Mouse (Mus musculus): ENCODE results near the gene Tmem51. TPM values are rescaled to one million over a fixed set of nuclear protein-coding genes. Genes with fewer than 3 reads are reported as not detected.
A peak's percentile ranks its signal among the peaks of the same experiment; 100 is the strongest.
"Not testable (repeated sequence)": the region's sequence is repeated elsewhere in the genome, so short reads cannot be mapped to it uniquely, and the experiment has no call there.

Tmem51 gene
- polyA plus RNA-seq, 1 experiment: 9.6 TPM

DNA sequence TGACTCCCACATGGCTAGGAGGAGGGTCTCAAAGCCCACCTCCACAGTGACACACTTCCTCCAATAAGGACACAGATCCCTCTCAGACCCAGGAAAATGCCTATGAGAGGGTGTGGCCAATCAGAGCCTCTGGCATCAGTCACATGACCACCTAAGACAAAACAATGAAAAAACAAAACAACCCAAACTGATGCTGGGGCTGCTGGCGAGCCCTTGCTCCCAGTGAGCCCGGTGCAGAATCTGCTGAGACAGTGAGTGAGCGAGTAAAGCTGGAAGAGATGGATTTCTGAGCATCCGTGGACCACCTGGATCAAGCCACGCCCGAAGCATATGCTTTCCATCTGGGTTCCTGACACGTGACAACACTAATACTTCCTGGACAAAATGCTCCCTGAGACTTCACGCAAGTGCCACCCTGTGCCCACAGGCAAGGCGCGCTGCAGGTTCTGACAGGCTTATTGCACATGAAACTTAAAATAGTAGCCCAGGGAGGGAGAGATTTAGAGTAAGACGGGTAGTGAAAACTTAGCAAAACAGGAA lies 85.8 kb downstream of the Tmem51 start:
- no peaks in the 10 kb centered on the region for H3K27me3 ChIP-seq (ENCODE audit: control insufficient read depth, insufficient read depth, low read length)
- H3K4me3 ChIP-seq (ENCODE audit: control insufficient read depth, insufficient read depth, low read length): peak overlapping the region; percentile 63
- WGBS: 9% methylated on average over 11 of the region's 11 CpGs
- H3K36me3 ChIP-seq (ENCODE audit: control insufficient read depth, insufficient read depth, low read length): no peaks in the 10 kb centered on the region
- H3K4me1 ChIP-seq (replicated peaks; ENCODE audit: control insufficient read depth, insufficient read depth, low read length): peaks cover 7% of the 10 kb centered on the region
- peak; percentile 10 for DNase-seq
- no peak for TF ChIP-seq POLR2A (IDR thresholded peaks at IDR 0.05; ENCODE audit: control insufficient read depth, extremely low read depth, insufficient read depth, low read length, poor library complexity)
- no peak for TF ChIP-seq CTCF (IDR thresholded peaks at IDR 0.05; ENCODE audit: borderline replicate concordance, control insufficient read depth, extremely low read depth, insufficient read depth, low read length, poor library complexity)
- peak overlapping the region; percentile 25; the same call in 1 of the 2 replicates for H3K27ac ChIP-seq (ENCODE audit: control insufficient read depth, insufficient read depth, low read length)

DNA sequence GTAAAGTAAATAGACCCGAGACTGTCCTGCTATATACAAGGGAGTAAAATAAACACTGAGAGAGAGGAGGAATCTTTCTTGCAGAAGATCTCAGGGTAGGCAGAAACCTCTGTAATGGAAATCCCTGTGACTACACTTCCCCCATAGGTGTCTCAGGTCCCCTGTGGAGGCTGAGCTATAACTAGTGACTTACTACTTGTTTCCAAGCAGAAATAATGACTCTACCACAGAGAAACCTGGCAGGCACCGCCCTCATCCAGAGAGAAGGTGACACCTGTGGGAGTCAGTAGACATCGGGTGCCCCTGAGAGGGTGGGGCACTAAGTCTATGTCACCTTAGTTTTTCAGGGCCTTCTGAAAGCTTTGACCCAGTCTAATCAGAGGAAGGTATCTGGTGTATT lies 87.2 kb downstream of the Tmem51 start:
- WGBS: 89% methylated on average over 3 of the region's 3 CpGs

DNA sequence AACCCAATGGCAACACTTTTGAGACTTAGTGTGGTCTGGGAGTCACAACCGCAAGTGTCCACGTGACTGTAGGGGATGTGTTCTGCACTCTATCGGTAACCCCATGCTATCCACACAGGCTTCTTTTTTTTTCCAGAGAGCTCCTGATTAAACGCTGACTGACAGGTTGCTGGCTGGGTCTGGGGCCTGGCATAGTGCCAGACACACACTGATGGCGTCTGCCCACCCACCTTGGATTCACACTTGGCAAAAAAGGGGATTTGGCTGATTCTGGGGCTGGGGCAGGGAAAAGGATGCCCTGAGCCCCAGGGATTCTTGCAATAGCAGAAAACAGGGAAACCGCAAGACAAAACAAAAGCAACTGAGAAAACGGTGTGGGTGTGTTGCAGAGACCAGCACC lies 88.0 kb downstream of the Tmem51 start:
- WGBS: 92% methylated on average over 7 of the region's 7 CpGs
- Histone ChIP-seq H3K4me3 (ENCODE audit: control insufficient read depth, insufficient read depth, low read length) (no peak overlapping the region), H3K4me1 (replicated peaks; ENCODE audit: control insufficient read depth, insufficient read depth, low read length) (peaks cover 7% of the 10 kb centered on the region), H3K36me3 (ENCODE audit: control insufficient read depth, insufficient read depth, low read length) (no peaks in the 10 kb centered on the region), H3K27ac (ENCODE audit: control insufficient read depth, insufficient read depth, low read length) (no peak overlapping the region), H3K27me3 (ENCODE audit: control insufficient read depth, insufficient read depth, low read length) (no peaks in the 10 kb centered on the region)
- no peak for DNase-seq
- TF ChIP-seq CTCF (IDR thresholded peaks at IDR 0.05; ENCODE audit: borderline replicate concordance, control insufficient read depth, extremely low read depth, insufficient read depth, low read length, poor library complexity) (no peak), POLR2A (IDR thresholded peaks at IDR 0.05; ENCODE audit: control insufficient read depth, extremely low read depth, insufficient read depth, low read length, poor library complexity) (no peak)

More for the DNA sequence above, 87.2 kb downstream of the Tmem51 start:
- peaks cover 7% of the 10 kb centered on the region for H3K4me1 ChIP-seq (replicated peaks; ENCODE audit: control insufficient read depth, insufficient read depth, low read length)
- no peaks in the 10 kb centered on the region for H3K27me3 ChIP-seq (ENCODE audit: control insufficient read depth, insufficient read depth, low read length)
- TF ChIP-seq CTCF (IDR thresholded peaks at IDR 0.05; ENCODE audit: borderline replicate concordance, control insufficient read depth, extremely low read depth, insufficient read depth, low read length, poor library complexity) (no peak), POLR2A (IDR thresholded peaks at IDR 0.05; ENCODE audit: control insufficient read depth, extremely low read depth, insufficient read depth, low read length, poor library complexity) (no peak)
- DNase-seq: no peak
- H3K27ac ChIP-seq (ENCODE audit: control insufficient read depth, insufficient read depth, low read length): no peak overlapping the region
- no peaks in the 10 kb centered on the region for H3K36me3 ChIP-seq (ENCODE audit: control insufficient read depth, insufficient read depth, low read length)
- no peak overlapping the region for H3K4me3 ChIP-seq (ENCODE audit: control insufficient read depth, insufficient read depth, low read length)

DNA sequence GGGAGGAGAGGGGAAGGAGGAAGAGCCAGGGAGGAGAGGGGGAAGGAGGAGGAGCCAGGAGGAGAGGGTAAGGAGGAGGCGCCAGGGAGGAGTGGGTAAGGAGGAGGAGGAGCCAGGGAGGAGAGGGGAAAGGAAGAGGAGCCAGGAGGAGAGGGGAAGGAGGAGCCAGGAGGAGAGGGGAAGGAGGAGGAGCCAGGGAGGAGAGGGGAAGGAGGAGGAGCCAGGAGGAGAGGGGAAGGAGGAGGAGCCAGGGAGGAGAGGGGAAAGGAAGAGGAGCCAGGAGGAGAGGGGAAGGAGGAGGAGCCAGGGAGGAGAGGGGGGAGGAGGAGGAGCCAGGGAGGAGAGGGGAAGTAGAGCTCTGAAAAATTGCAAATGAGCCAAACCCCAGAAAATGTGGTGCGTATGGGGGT lies 90.0 kb downstream of the Tmem51 start:
- H3K27ac ChIP-seq (ENCODE audit: control insufficient read depth, insufficient read depth, low read length); H3K4me3 ChIP-seq (ENCODE audit: control insufficient read depth, insufficient read depth, low read length); H3K27me3 ChIP-seq (ENCODE audit: control insufficient read depth, insufficient read depth, low read length); H3K4me1 ChIP-seq (replicated peaks; ENCODE audit: control insufficient read depth, insufficient read depth, low read length); H3K36me3 ChIP-seq (ENCODE audit: control insufficient read depth, insufficient read depth, low read length); DNase-seq: not testable (repeated sequence)
- WGBS: 29% methylated on average over 2 of the region's 2 CpGs

DNA sequence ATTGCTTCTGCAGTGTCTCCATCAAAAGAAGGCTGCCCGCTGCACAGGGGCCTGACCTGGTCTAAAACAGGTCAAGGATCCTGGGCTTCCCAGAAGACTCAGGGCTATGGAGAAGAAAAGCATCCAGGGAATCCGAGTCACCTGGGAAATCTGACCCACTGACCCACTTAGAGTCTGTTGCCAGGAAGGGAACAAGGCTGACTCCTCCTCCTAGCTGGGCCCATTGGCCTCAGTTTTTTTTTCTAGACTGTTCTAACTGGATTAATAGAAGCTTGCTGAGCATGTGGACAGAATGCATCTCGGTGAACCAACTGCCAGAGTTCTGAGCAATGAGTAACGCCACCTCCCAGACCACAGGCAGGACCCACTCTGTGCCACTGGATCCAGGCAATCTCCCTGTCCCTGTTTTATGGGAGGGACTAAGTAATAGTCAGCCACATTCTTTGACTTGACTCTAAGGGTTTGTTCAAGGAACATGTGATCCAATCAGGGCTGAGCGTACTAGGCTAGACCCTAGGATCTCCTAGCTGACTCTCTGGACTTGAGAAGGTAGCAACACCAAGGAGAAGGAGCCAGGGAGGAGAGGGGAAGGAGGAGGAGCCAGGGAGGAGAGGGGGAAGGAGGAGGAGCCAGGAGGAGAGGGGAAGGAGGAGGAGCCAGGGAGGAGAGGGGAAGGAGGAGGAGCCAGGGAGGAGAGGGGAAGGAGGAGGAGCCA lies 90.6 kb downstream of the Tmem51 start:
- WGBS: 84% methylated on average over 5 of the region's 5 CpGs
- no peak overlapping the region for H3K27ac ChIP-seq (ENCODE audit: control insufficient read depth, insufficient read depth, low read length)

DNA sequence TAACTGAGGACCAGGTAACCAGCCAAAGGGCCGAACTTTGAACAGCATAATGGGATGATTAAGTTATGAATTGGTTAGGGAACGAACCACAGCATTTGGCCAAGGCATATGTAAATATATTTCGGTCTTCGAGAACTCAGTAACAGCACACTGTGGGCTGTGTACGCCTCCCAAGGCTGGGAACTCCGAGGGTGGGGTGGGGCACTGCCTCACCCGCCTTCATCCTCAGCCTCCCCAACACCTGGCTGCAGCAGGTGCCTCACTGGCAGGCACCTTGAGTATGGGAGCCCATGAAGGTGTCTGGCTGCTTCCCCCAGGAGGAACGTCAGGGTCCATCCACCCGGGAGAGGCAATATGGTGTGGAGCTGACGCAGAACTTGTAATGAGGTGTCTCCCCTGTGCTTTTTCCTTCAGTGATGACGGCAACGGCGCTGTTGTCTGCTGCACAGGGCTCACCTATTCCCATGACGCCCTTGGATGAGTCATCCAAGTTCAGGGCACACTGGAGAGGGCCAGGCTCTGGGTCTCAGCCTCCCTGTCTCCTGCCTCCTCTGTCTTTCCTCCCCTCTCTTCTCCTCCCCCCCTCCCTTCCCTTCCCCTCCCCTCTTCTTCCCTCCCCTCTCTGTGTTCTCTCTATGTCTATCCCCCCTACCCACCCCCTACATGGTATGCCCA lies 91.4 kb downstream of the Tmem51 start:
- H3K4me3 ChIP-seq (ENCODE audit: control insufficient read depth, insufficient read depth, low read length): no peak overlapping the region
- no peaks in the 10 kb centered on the region for H3K36me3 ChIP-seq (ENCODE audit: control insufficient read depth, insufficient read depth, low read length)
- 94% methylated on average over 14 of the region's 14 CpGs for WGBS
- H3K27ac ChIP-seq (ENCODE audit: control insufficient read depth, insufficient read depth, low read length): no peak overlapping the region
- no peaks in the 10 kb centered on the region for H3K4me1 ChIP-seq (replicated peaks; ENCODE audit: control insufficient read depth, insufficient read depth, low read length)
- no peak for DNase-seq
- TF ChIP-seq POLR2A (IDR thresholded peaks at IDR 0.05; ENCODE audit: control insufficient read depth, extremely low read depth, insufficient read depth, low read length, poor library complexity) (no peak), CTCF (IDR thresholded peaks at IDR 0.05; ENCODE audit: borderline replicate concordance, control insufficient read depth, extremely low read depth, insufficient read depth, low read length, poor library complexity) (no peak)
- no peaks in the 10 kb centered on the region for H3K27me3 ChIP-seq (ENCODE audit: control insufficient read depth, insufficient read depth, low read length)

More for the DNA sequence above, 90.6 kb downstream of the Tmem51 start:
- Histone ChIP-seq H3K27me3 (ENCODE audit: control insufficient read depth, insufficient read depth, low read length) (no peaks in the 10 kb centered on the region), H3K4me3 (ENCODE audit: control insufficient read depth, insufficient read depth, low read length) (no peak overlapping the region), H3K4me1 (replicated peaks; ENCODE audit: control insufficient read depth, insufficient read depth, low read length) (peaks cover 5% of the 10 kb centered on the region), H3K36me3 (ENCODE audit: control insufficient read depth, insufficient read depth, low read length) (no peaks in the 10 kb centered on the region)
- no peak for DNase-seq
- TF ChIP-seq POLR2A (IDR thresholded peaks at IDR 0.05; ENCODE audit: control insufficient read depth, extremely low read depth, insufficient read depth, low read length, poor library complexity): no peak
- no peak for TF ChIP-seq CTCF (IDR thresholded peaks at IDR 0.05; ENCODE audit: borderline replicate concordance, control insufficient read depth, extremely low read depth, insufficient read depth, low read length, poor library complexity)

Data from thymus, adult 2 months (tissue).